ENCODE assay signal across 11 mouse cellular contexts in genomic region chr12:70739316-70739715, GRCm38 (mm10).
"Had no signal": no experiment of that assay in that cellular context is flagged by ENCODE, and none has a peak within 500 bp of the region (broad histone marks: within the 10 kb centered on the region; RNA-seq: fewer than 3 reads in every experiment).

No protein-coding gene starts in this region.

- DNase-seq: kidney, postnatal 25 days; layer of hippocampus, adult 9-11 months; liver; lung, adult 18-20 months; lung, postnatal 10 days; lung, postnatal 36 days; retina, postnatal 1 day; right cerebral cortex, postnatal 25 days; thymus, adult 2 months; thymus, postnatal 14 days; thymus, postnatal 4 days had no signal
